Mouse (Mus musculus): ENCODE measurements around the gene Arf4. TPM values are rescaled to one million over a fixed set of nuclear protein-coding genes. Genes with fewer than 3 reads are reported as not detected.
A peak's percentile ranks its signal among the peaks of the same experiment; 100 is the strongest.
"Not testable (repeated sequence)": the region's sequence is repeated elsewhere in the genome, so short reads cannot be mapped to it uniquely, and the experiment has no call there.

Gene Arf4
- polyA plus RNA-seq, 1 experiment from 2014 or later: 391 TPM

DNA sequence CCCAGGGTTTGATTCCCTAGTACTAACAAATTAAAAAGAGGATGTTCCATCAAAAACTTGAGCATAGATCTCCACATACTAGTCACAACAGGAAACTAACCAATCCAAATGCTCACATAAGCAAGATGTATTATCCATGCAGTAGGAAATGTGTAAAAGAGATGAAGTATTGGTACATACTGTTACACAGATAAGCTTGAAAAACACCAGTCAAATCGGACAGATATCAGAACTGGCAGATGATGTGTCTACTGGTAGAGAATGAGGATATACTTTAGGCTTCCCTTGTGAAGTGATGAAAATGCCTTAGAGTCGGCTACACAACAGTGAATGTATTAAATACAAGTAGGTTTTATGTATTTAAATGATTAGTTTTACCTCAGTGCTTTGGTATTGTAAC is 24.6 kb downstream of the Arf4 start:
- H3K9ac ChIP-seq: no peak overlapping the region
- WGBS: 73% methylated on average over 2 of the region's 2 CpGs
- no peak overlapping the region for H3K27ac ChIP-seq
- no peaks in the 10 kb centered on the region for H3K27me3 ChIP-seq
- peaks cover 34% of the 10 kb centered on the region for H3K36me3 ChIP-seq
- no peak overlapping the region for H3K4me3 ChIP-seq
- no peak overlapping the region for H3K4me2 ChIP-seq
- no peaks in the 10 kb centered on the region for H3K9me3 ChIP-seq (replicated peaks)
- H3K4me1 ChIP-seq (replicated peaks): peaks cover 13% of the 10 kb centered on the region
- no peak for ATAC-seq (replicated peaks; ENCODE audit: insufficient number of reproducible peaks, insufficient read depth, low FRiP score, low read depth)

DNA sequence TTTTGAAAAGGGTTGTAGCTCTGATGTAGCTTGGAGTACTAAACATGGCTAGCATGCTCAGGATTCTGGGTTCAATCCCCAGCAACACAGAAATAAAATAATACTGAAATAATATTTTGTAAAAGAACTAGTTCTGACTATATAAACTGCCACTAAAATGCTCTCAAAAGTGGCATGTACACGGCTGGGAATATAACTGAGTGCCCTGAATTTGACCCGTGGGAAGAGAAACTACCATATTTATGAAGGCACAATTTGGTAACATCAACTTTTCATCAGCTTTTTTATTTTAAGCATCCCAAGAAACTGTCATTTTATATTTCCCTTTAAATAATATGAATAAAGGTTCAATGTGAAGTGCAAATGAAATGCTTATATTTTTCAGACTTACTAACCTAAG is 26.0 kb downstream of the Arf4 start:
- no peak overlapping the region for H3K27ac ChIP-seq
- H3K4me3 ChIP-seq: no peak overlapping the region
- no peak overlapping the region for H3K4me2 ChIP-seq
- H3K9me3 ChIP-seq (replicated peaks): no peaks in the 10 kb centered on the region
- H3K27me3 ChIP-seq: no peaks in the 10 kb centered on the region
- WGBS: 88% methylated on average over 2 of the region's 2 CpGs
- ATAC-seq (replicated peaks; ENCODE audit: insufficient number of reproducible peaks, insufficient read depth, low FRiP score, low read depth): no peak
- H3K4me1 ChIP-seq (replicated peaks): peaks cover 20% of the 10 kb centered on the region
- H3K36me3 ChIP-seq: peaks cover 32% of the 10 kb centered on the region
- H3K9ac ChIP-seq: no peak overlapping the region

DNA sequence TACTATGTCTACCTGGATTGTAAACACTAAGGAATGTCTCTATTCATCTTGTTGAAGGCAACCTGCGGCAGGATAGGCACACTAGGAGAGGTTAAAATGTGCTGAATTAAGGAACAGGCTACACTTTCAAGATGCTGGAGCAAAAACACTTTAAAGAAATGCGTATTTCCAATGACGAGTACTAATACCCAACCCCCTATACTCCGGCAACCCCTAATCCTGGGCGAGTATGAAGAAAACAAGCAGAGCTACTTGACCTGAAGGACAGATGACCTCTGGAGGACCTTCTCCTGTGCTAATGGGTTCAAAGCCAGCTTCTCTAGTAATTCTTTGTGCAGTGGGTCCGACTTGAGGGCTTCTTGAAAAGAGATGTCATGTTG is 30.1 kb downstream of the Arf4 start:
- ATAC-seq (replicated peaks; ENCODE audit: insufficient number of reproducible peaks, insufficient read depth, low FRiP score, low read depth): no peak
- peak overlapping the region; percentile 85 for H3K9ac ChIP-seq
- peaks cover 19% of the 10 kb centered on the region for H3K4me1 ChIP-seq (replicated peaks)
- no peak overlapping the region for H3K27ac ChIP-seq
- WGBS: 11% methylated on average over 6 of the region's 6 CpGs
- peak overlapping the region; percentile 87 for H3K4me2 ChIP-seq
- H3K9me3 ChIP-seq (replicated peaks): no peaks in the 10 kb centered on the region
- H3K4me3 ChIP-seq: peak overlapping the region; percentile 94
- no peaks in the 10 kb centered on the region for H3K27me3 ChIP-seq
- H3K36me3 ChIP-seq: peaks cover 19% of the 10 kb centered on the region

DNA sequence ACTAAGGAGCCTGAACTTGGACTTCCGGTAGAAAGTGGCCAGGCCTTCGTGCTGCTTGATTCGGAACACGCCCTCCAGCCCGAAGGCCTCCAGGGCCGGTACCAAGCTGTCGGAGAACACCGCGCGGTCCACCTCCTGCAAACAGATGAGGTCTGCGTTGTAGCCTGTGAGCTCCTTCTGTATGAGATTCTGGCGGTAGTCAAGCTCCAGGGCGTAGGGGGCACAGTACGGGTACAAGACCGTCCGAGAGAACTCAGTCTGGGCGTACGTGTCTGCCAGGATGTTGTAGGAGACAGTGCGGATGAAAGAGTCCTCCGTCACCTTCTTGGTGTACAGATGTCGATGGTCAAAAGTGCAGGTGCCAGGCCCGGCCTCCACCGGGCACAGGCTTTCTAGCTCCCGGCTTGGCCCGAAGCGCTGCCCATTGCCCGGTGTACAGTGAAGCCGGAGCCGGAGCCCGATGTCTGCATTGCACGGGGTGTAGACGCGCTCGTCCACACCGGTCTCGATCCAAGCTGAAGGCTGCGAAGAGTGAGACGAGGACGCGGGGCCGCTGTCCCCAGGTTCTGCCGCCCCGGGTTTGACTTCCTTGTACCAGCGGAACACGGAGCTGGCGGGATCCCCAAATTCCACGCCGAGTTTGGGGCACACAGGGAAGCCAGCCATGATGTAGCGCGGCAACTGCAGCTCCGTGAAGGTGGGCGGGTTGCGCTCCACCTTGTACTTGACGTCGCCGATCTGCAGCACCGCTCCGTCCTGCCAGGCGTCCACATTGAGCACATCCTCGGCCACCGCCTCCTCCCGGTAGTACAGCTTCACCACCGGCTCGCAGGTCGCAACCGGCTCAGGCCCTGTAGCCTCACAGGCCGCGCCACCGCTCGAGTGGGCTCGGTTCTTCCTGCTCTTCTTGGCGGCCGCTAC is 30.8 kb downstream of the Arf4 start:
- H3K9ac ChIP-seq: peak overlapping the region; percentile 85
- H3K4me3 ChIP-seq: peak overlapping the region; percentile 94
- no peaks in the 10 kb centered on the region for H3K27me3 ChIP-seq
- peaks cover 17% of the 10 kb centered on the region for H3K36me3 ChIP-seq
- under 1% methylated on average over 73 of the region's 73 CpGs for WGBS
- H3K9me3 ChIP-seq (replicated peaks): no peaks in the 10 kb centered on the region
- H3K27ac ChIP-seq: peak overlapping the region; percentile 88
- peak; percentile 48 for ATAC-seq (replicated peaks; ENCODE audit: insufficient number of reproducible peaks, insufficient read depth, low FRiP score, low read depth)
- peak overlapping the region; percentile 87 for H3K4me2 ChIP-seq
- peaks cover 19% of the 10 kb centered on the region for H3K4me1 ChIP-seq (replicated peaks)

DNA sequence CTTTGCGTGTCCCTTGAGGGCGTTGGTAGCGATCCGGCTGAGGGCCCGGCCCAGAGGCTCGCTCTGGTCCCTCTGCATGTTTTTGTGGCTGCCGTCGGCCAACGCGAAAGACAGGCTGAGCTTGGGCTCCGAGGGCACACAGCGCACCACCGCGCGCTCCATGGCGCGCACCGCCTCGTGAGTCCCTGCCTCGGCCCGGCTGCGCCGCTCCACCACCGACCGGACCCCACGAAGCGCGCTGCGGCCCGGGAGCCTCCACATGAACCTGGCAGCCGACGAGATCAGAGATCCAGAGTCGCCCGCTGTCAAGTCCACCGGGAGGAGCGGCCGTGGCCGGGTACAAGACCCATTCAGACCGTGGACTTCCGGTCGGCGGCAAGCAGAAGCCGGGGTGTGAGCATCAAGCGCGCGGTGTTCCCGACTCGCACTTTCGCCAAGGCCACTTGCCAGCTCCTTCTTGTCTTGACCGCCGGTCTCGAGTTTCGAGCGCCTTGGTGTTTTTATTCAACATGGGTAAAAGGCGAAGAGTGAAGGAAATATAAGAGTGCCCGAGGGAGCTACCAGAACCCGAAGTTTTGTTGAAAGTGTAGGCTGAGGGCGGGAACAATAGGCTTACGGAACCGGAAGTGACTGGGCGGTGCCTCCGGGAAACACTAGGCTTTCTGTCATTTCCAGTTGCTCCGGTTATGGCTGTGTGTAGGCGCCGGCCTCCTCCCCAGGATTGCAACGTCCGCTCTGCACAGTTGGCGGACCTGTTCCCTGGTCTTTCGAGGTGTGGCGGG is 31.6 kb downstream of the Arf4 start, which contains the start of gene Pde12:
Gene Pde12 (minus strand): TSS at position 592 of the 782 bp plus-strand sequence.
- no peaks in the 10 kb centered on the region for H3K27me3 ChIP-seq
- H3K4me3 ChIP-seq: peak within 1 kb of the TSS; percentile 94
- H3K36me3 ChIP-seq: peaks cover 12% of the 10 kb centered on the region
- H3K9me3 ChIP-seq (replicated peaks): no peaks in the 10 kb centered on the region
- peak within 1 kb of the TSS; percentile 85 for H3K9ac ChIP-seq
- peak; percentile 88 for ATAC-seq (replicated peaks; ENCODE audit: insufficient number of reproducible peaks, insufficient read depth, low FRiP score, low read depth)
- peak within 1 kb of the TSS; percentile 88 for H3K27ac ChIP-seq
- peaks cover 19% of the 10 kb centered on the region for H3K4me1 ChIP-seq (replicated peaks)
- WGBS: under 1% methylated on average over 70 of the region's 70 CpGs
- H3K4me2 ChIP-seq: peak within 1 kb of the TSS; percentile 87

DNA sequence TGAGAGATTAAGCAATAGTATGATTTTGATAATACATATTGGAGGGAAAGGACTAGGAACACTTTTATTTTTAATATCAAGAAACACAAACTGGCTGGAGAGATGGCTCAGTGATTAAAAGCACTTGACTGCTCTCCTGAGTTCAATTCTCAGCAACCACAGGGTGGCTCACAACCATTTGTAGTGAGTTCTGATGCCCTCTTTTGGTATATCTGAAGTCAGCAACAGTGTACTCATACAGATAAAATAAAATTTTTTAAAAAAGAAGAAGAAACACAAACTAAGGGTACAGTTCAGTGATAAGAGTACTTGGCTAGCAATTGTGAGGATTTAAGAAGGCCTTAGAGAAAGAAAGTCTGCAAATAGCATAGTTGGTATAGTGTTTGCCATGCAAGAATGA is 33.1 kb downstream of the Arf4 start:
- no peak overlapping the region for H3K27ac ChIP-seq
- no peaks in the 10 kb centered on the region for H3K9me3 ChIP-seq (replicated peaks)
- H3K4me2 ChIP-seq: peak overlapping the region; percentile 87; the same call in 1 of the 2 replicates
- H3K36me3 ChIP-seq: no peaks in the 10 kb centered on the region
- no peak overlapping the region for H3K9ac ChIP-seq
- H3K4me1 ChIP-seq (replicated peaks): peaks cover 19% of the 10 kb centered on the region
- ATAC-seq (replicated peaks; ENCODE audit: insufficient number of reproducible peaks, insufficient read depth, low FRiP score, low read depth): no peak
- H3K27me3 ChIP-seq: no peaks in the 10 kb centered on the region
- H3K4me3 ChIP-seq: no peak overlapping the region

DNA sequence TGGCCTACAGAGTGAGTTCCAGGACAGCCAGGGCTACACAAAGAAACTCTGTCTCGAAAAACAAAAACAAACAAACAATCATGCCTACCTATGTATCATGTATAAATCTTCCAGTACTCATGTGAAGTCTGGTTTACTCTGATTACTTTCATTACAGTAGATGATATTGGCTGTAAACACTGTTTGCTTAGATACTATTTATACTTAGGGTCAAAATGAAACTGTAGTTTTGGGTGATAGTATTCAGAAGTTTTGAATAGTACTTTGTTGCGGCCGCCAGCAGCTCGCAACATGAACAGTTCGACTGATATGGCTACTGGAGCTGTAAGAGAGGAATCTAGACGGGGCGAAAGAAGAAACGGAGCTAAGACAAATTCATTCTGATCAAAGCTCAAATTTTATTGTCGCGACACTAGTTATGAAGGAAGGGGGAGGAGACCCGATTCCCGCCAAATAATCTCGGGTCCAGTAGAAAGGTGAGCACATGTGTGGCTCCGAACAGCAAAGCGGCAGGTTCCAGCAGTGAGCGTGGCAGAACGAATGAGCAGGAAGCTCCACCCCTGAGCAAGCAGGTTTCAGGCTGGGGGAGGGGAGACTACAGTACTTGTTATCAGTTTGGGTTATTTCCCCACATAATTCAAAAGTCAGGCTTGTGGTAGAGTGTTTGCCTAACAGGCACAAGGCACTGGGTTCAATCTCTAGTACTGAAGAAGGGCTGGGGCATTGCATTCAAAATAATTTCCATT is 34.2 kb downstream of the Arf4 start:
- WGBS: 63% methylated on average over 17 of the region's 17 CpGs
- H3K9ac ChIP-seq; H3K9me3 ChIP-seq (replicated peaks); H3K4me3 ChIP-seq; H3K36me3 ChIP-seq; ATAC-seq (replicated peaks; ENCODE audit: insufficient number of reproducible peaks, insufficient read depth, low FRiP score, low read depth); H3K27me3 ChIP-seq; H3K27ac ChIP-seq: not testable (repeated sequence)
- peaks cover 15% of the 10 kb centered on the region for H3K4me1 ChIP-seq (replicated peaks)
- H3K4me2 ChIP-seq: 0 out of 2 replicates have a peak overlapping the region, but pooled peaks have one; percentile 15

DNA sequence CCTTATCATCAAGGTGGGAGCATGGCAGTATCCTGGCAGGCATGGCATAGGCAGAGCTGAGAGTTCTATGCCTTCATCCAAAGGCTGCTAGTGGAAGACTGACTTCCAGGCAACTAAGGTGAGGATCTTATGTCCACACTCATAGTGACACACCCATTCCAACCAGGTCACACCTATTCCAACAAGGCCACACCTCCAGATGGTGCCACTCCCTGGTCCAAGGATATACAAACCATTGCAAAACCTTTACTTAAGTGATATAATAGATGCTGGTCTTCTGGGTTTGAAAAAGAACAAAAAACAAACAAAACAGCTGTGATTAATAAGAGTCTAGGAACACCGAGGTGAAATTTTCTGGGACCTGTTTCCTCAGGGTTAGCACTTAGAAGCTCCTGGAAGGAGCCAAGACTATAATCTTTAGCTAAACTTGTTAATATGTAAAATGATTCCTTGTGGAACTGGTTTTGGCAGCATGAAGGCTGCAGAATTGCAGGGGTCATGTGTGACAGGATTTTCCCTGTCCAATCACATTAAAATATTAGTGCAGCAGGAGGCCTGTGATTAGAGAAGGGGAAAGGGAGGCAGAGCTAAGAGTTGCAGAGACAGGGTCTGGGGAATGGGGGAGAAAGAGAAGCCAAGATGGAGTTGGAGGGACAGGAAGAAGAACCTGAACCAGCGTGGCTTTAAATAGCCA is 36.7 kb downstream of the Arf4 start:
- H3K27ac ChIP-seq: not testable (repeated sequence)
- WGBS: 85% methylated on average over 2 of the region's 2 CpGs

DNA sequence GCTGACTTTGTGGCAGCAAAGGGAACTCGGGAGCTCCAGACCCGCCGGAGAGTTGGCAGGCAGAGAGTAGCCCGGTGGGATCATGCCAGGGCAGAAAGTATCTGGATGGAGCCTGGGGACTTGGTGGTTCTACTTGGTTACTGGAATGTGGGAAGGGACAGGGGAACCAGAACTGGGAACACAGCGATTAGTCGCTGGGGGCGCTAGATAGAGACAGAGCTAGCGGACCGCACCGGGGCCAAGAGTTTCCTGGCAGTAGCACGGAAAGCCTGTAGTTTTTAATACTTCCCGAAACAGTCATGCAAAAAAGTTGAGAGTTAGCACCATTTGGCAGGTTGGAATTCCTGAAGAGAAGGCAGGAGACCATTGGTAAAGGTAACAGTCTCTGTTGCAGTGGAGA is 37.5 kb downstream of the Arf4 start:
- whole genome bisulfite sequencing: 15% methylated on average over 12 of the region's 12 CpGs
- Histone ChIP-seq H3K4me3 (no peak overlapping the region), H3K27ac (no peak overlapping the region), H3K36me3 (no peaks in the 10 kb centered on the region), H3K27me3 (no peaks in the 10 kb centered on the region), H3K4me1 (replicated peaks) (peaks cover 4% of the 10 kb centered on the region), H3K4me2 (peak overlapping the region; percentile 23), H3K9me3 (replicated peaks) (no peaks in the 10 kb centered on the region), H3K9ac (no peak overlapping the region)
- ATAC-seq (replicated peaks; ENCODE audit: insufficient number of reproducible peaks, insufficient read depth, low FRiP score, low read depth): no peak

More for the DNA sequence above, 36.7 kb downstream of the Arf4 start:
- H3K4me1 ChIP-seq (replicated peaks); H3K9me3 ChIP-seq (replicated peaks); H3K4me2 ChIP-seq; H3K27me3 ChIP-seq; H3K36me3 ChIP-seq; H3K4me3 ChIP-seq; H3K9ac ChIP-seq; ATAC-seq (replicated peaks; ENCODE audit: insufficient number of reproducible peaks, insufficient read depth, low FRiP score, low read depth): not testable (repeated sequence)

DNA sequence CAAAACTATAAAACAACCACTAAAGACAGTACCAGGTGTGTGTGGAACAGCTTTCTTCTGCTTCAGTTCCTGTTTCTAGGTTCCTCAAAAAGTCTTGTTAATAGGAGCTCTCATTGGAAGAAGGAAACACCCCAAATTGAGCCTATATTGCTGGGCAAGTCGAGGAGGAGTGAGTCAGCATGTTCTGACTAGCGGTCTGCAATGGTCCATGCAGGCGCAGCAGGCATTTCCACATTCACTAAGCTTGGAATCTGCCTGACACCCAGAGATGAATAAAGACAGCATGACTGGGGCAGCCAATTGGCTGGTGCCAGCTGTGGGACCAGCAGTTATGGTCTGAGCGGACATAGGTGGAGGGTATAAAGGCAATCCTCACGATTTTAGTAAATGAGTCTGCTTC is 37.9 kb downstream of the Arf4 start:
- Histone ChIP-seq H3K4me2 (peak overlapping the region; percentile 23), H3K36me3 (no peaks in the 10 kb centered on the region), H3K27ac (no peak overlapping the region), H3K9ac (no peak overlapping the region), H3K9me3 (replicated peaks) (no peaks in the 10 kb centered on the region), H3K4me1 (replicated peaks) (no peaks in the 10 kb centered on the region), H3K4me3 (no peak overlapping the region), H3K27me3 (no peaks in the 10 kb centered on the region)
- ATAC-seq (replicated peaks; ENCODE audit: insufficient number of reproducible peaks, insufficient read depth, low FRiP score, low read depth): no peak
- 71% methylated on average over 5 of the region's 5 CpGs for WGBS
